Mouse (Mus musculus): Measurements from ENCODE around the gene Tmprss11d. TPM values are rescaled to one million over a fixed set of nuclear protein-coding genes. Genes with fewer than 3 reads are reported as not detected.

The Tmprss11d gene
- not detected in 2 replicates for polyA plus RNA-seq (2015; fragmentation: Nextera tagmentation; extraction: Ambion mirVana)

DNA sequence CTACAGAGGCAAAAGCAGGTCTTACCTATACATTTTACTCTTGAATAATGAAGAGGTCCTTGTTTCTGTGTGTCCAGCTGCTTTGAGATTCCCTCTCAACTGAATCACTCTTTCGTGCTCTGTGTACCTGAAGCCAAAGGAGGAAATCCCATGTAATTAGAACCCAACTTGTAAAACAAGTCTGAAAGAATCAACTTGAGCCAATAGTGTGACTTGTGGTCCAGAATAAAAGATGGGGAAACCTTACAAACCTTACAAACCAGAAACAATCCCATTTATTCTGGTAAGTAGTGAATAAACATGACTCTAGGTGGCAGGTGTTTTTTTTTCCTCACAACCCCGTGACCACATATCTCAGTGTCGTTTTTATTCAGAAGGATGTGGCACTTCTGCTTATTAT is at the start of gene Tmprss11d:
Gene Tmprss11d, minus strand, starts transcription at position 101 of the 400 bp plus-strand sequence.
- Histone ChIP-seq H3K4me2 (replicated peaks; ENCODE audit: low read depth) (no peak within 1 kb of the TSS), H3K27me3 (replicated peaks; ENCODE audit: control insufficient read depth, insufficient read depth, low read length) (no peaks in the 10 kb centered on the region), H3K9ac (ENCODE audit: low read depth, low read length) (no peak within 1 kb of the TSS), H3K4me1 (replicated peaks; ENCODE audit: control insufficient read depth, insufficient read depth, low read length) (no peaks in the 10 kb centered on the region), H3K9me3 (ENCODE audit: control insufficient read depth) (no peaks in the 10 kb centered on the region), H3K4me3 (ENCODE audit: low read depth, low read length) (no peak within 1 kb of the TSS), H3K27ac (ENCODE audit: low read depth, low read length) (no peak within 1 kb of the TSS), H3K36me3 (ENCODE audit: control insufficient read depth, insufficient read depth) (no peaks in the 10 kb centered on the region)
- ATAC-seq, result no peak
- no peak for TF ChIP-seq CTCF (IDR thresholded peaks at IDR 0.05; ENCODE audit: low read depth)
- WGBS, result 43% methylated on average over 3 of the region's 3 CpGs

DNA sequence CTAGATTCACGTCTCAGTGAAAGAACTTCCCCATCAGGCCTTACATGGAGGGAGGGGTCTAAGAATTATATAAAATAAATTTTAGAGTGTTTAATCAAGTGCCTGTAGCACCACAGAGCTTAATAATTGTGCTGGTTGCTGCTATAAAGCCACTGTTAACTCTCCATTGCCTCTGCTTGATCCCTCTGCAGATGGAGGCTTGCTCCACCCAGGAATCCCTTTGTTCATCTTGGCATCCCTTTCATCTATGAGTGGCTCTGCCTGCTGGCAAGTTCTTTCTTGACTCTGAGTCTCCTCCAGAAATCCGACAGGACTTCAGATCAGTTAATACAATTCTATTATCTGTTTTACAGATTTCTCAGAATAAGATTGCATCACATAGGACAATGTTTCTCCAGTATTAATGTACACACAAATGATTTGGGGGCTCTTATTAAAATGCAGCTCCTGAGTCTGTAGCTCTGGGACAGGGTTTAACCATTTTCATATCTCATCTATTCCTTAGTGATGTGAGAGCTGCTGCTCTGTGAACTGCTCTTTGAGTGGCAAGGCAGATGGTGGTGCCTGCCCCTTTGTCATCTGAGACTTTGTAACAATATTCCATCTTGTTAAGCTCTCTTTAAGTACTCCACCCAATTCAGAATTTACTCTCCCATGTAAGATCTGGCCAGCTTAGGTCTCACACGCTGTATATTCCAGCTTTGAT is 48.3 kb upstream of the Tmprss11d start:
- H3K9ac ChIP-seq (ENCODE audit: low read depth, low read length), result no peak overlapping the region
- no peak for ATAC-seq
- H3K27ac ChIP-seq (ENCODE audit: low read depth, low read length), result no peak overlapping the region
- TF ChIP-seq CTCF (IDR thresholded peaks at IDR 0.05; ENCODE audit: low read depth), result no peak
- no peaks in the 10 kb centered on the region for H3K9me3 ChIP-seq (ENCODE audit: control insufficient read depth)
- H3K27me3 ChIP-seq (replicated peaks; ENCODE audit: control insufficient read depth, insufficient read depth, low read length), result no peaks in the 10 kb centered on the region
- 52% methylated on average over 3 of the region's 3 CpGs for WGBS
- H3K4me2 ChIP-seq (replicated peaks; ENCODE audit: low read depth), result no peak overlapping the region
- no peaks in the 10 kb centered on the region for H3K36me3 ChIP-seq (ENCODE audit: control insufficient read depth, insufficient read depth)
- H3K4me3 ChIP-seq (ENCODE audit: low read depth, low read length), result no peak overlapping the region
- no peaks in the 10 kb centered on the region for H3K4me1 ChIP-seq (replicated peaks; ENCODE audit: control insufficient read depth, insufficient read depth, low read length)

DNA sequence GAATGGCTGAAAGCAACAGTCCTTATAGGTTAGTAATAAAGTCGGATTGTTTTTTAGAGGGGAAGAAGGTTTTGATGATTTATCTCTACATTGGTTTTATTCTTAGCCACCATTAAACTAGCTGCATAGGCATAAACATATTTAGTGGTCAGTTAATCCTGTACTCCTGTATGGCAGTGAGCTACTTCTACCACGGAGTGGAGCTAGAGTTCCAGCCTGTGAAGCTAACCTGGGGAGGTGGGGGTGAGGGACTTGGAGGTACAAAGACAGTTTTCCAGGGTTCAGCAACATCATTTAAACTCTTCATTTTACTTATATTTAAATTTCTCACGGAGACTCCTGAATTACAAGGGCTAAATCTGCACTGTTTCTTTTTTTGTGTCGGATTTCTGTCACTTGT is 46.3 kb upstream of the Tmprss11d start:
- H3K27ac ChIP-seq (ENCODE audit: low read depth, low read length), result no peak overlapping the region
- 22% methylated on average over 4 of the region's 4 CpGs for WGBS
- no peak overlapping the region for H3K4me2 ChIP-seq (replicated peaks; ENCODE audit: low read depth)
- no peak for ATAC-seq
- no peak overlapping the region for H3K4me3 ChIP-seq (ENCODE audit: low read depth, low read length)
- peak; percentile 40 for TF ChIP-seq CTCF (IDR thresholded peaks at IDR 0.05; ENCODE audit: low read depth)
- H3K9ac ChIP-seq (ENCODE audit: low read depth, low read length), result no peak overlapping the region
- no peaks in the 10 kb centered on the region for H3K36me3 ChIP-seq (ENCODE audit: control insufficient read depth, insufficient read depth)
- no peaks in the 10 kb centered on the region for H3K4me1 ChIP-seq (replicated peaks; ENCODE audit: control insufficient read depth, insufficient read depth, low read length)
- no peaks in the 10 kb centered on the region for H3K27me3 ChIP-seq (replicated peaks; ENCODE audit: control insufficient read depth, insufficient read depth, low read length)
- H3K9me3 ChIP-seq (ENCODE audit: control insufficient read depth), result no peaks in the 10 kb centered on the region

DNA sequence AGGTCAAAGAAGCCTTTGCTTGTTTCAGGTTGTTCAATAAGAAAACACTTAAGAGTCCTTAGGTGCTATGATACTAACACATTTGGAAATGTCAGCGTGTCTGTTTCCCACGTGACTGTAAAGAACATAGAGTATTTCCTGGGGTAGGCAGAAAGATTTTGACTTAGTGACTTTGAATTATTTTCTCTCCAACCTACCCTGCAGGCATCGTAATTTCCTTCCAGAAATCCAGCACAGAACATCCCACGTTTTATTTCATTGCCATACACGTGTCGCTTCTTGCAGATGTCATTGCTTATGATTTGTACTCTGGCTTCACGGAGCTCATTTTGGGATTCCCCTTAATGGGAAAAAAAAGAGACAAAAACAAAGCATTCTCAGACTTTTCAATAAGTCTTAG is 41.1 kb upstream of the Tmprss11d start:
- TF ChIP-seq CTCF (IDR thresholded peaks at IDR 0.05; ENCODE audit: low read depth), result no peak
- no peaks in the 10 kb centered on the region for H3K36me3 ChIP-seq (ENCODE audit: control insufficient read depth, insufficient read depth)
- no peak overlapping the region for H3K9ac ChIP-seq (ENCODE audit: low read depth, low read length)
- H3K9me3 ChIP-seq (ENCODE audit: control insufficient read depth), result no peaks in the 10 kb centered on the region
- H3K27me3 ChIP-seq (replicated peaks; ENCODE audit: control insufficient read depth, insufficient read depth, low read length), result no peaks in the 10 kb centered on the region
- H3K4me1 ChIP-seq (replicated peaks; ENCODE audit: control insufficient read depth, insufficient read depth, low read length), result no peaks in the 10 kb centered on the region
- H3K27ac ChIP-seq (ENCODE audit: low read depth, low read length), result no peak overlapping the region
- 78% methylated on average over 7 of the region's 7 CpGs for WGBS
- no peak overlapping the region for H3K4me2 ChIP-seq (replicated peaks; ENCODE audit: low read depth)
- no peak for ATAC-seq
- H3K4me3 ChIP-seq (ENCODE audit: low read depth, low read length), result no peak overlapping the region

DNA sequence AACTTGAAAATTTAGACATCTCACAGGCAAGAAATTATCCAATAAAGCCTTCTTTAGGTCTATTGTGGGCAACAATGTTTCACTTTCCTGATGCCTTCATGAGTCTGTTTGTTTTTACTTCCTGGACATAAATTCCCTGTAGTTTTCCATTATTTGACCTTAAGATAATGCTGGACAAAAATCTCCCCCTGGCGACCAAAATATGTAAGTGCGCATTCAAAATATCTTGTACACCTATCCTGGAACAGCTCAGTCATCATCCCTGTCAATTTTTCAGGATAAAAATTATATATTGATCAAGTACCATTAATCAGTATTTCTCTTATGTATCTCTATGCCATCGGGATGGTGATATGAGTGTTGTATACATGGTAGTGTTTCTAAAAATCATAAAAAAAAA is 37.6 kb upstream of the Tmprss11d start:
- WGBS, result 22% methylated on average over 3 of the region's 3 CpGs
- no peaks in the 10 kb centered on the region for H3K4me1 ChIP-seq (replicated peaks; ENCODE audit: control insufficient read depth, insufficient read depth, low read length)
- H3K27ac ChIP-seq (ENCODE audit: low read depth, low read length), result no peak overlapping the region
- no peaks in the 10 kb centered on the region for H3K9me3 ChIP-seq (ENCODE audit: control insufficient read depth)
- no peak overlapping the region for H3K4me2 ChIP-seq (replicated peaks; ENCODE audit: low read depth)
- no peaks in the 10 kb centered on the region for H3K27me3 ChIP-seq (replicated peaks; ENCODE audit: control insufficient read depth, insufficient read depth, low read length)
- TF ChIP-seq CTCF (IDR thresholded peaks at IDR 0.05; ENCODE audit: low read depth), result peak; percentile 68
- no peak overlapping the region for H3K9ac ChIP-seq (ENCODE audit: low read depth, low read length)
- no peak for ATAC-seq
- no peaks in the 10 kb centered on the region for H3K36me3 ChIP-seq (ENCODE audit: control insufficient read depth, insufficient read depth)
- H3K4me3 ChIP-seq (ENCODE audit: low read depth, low read length), result no peak overlapping the region

DNA sequence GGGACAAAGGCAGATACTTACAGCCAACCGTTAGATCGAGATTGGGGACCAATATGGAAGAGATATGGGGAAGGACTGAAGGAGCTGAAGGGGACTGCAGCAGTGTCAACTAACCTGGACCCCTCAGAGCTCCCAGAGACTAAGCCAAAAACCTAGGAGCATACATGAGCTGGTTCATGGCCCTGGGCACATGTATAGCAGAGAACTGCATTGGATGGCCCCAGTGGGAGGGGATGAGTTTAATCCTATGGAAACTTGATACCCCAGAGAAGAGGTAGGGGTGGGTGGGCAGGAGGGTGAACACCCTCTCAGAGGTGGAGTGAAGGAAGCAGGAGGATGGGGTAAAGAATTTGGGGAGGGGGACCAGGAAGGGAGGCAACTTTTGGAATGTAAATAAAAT is 34.7 kb upstream of the Tmprss11d start:
- H3K27me3 ChIP-seq (replicated peaks; ENCODE audit: control insufficient read depth, insufficient read depth, low read length), result no peaks in the 10 kb centered on the region
- 87% methylated on average over 2 of the region's 2 CpGs for WGBS
- no peak overlapping the region for H3K4me2 ChIP-seq (replicated peaks; ENCODE audit: low read depth)
- H3K4me1 ChIP-seq (replicated peaks; ENCODE audit: control insufficient read depth, insufficient read depth, low read length), result no peaks in the 10 kb centered on the region
- no peak overlapping the region for H3K27ac ChIP-seq (ENCODE audit: low read depth, low read length)
- H3K36me3 ChIP-seq (ENCODE audit: control insufficient read depth, insufficient read depth), result no peaks in the 10 kb centered on the region
- H3K9ac ChIP-seq (ENCODE audit: low read depth, low read length), result no peak overlapping the region
- H3K9me3 ChIP-seq (ENCODE audit: control insufficient read depth), result no peaks in the 10 kb centered on the region
- no peak overlapping the region for H3K4me3 ChIP-seq (ENCODE audit: low read depth, low read length)
- no peak for ATAC-seq
- TF ChIP-seq CTCF (IDR thresholded peaks at IDR 0.05; ENCODE audit: low read depth), result no peak

Data from intestine, postnatal 0 days (tissue).